Mouse (Mus musculus): Measurements from ENCODE around the gene Ninj2.

- no peak for TF ChIP-seq CTCF (IDR thresholded peaks at IDR 0.05 in 2 of 3, conservative IDR thresholded peaks at IDR 0.05 in 1 of 3; ENCODE audit: control insufficient read depth in 1 of 3, insufficient read depth in 1 of 3, low read depth in 2 of 3, low read length in 3 of 3, poor library complexity in 1 of 3, severe bottlenecking in 1 of 3)
- TF ChIP-seq MYB (IDR thresholded peaks at IDR 0.05; ENCODE audit: low read depth, low read length): no peak
- TF ChIP-seq MXI1 (IDR thresholded peaks at IDR 0.05; ENCODE audit: low read depth, low read length): no peak
- no peak for TF ChIP-seq HCFC1 (IDR thresholded peaks at IDR 0.05; ENCODE audit: low read depth, low read length)
- TF ChIP-seq GABPA (IDR thresholded peaks at IDR 0.05; ENCODE audit: low read depth, low read length): no peak
- no peak for TF ChIP-seq POLR2A (IDR thresholded peaks at IDR 0.05; ENCODE audit: control insufficient read depth in 1 of 2, insufficient read depth in 1 of 2, low read depth in 1 of 2, low read length in 2 of 2, poor library complexity in 1 of 2)
Observed at GRCm38 (mm10) chr6:120093100-120093499, at the start of gene Ninj2.

Measured in MEL (cell line).